Mouse (Mus musculus) v-Abl transformed pro-B cells (cell line): ENCODE measurements around the gene Rgcc.

ENCODE experiments used
- in situ Hi-C, 2 experiments: fragments of 400-800 bp; cut with MboI; formaldehyde crosslinking; loops; one replicate each; pipeline ENCODE4 v1.15.1; 2025; ENCODE audit not compliant: unreplicated experiment in 2 of 2

Rgcc gene

DNA sequence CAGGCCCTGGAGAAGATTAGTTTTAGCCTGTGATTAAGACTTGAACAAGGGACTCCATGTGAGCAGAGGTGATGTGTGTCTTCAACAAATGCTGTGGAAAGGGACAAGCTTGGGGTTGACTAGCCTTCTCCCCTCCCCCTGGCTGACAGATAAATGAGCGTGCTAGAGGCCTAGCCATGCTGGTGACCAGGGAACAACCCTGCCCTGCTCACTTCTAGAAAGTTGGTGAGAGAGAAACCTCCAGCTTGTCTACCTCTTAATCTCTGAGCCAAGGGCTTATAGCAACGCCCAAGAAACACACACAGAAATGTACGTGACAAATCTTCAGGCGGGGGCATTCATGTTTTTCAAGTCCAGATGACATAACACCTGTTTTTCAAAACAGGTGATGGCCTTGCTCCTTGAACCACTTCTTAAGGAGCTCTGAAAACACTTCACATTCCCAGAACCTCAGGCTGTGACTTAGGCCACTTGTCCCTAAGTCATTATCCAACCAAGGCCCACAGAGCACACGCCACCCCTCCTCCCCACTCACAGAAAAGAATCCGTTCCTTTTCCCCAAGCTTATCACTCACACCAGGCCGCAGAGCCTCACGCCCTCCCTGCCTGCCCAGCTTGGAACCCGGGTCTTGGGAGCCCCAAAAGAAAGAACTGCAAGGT, 19.4 kb downstream of the Rgcc start:
- in situ Hi-C loops, result no loop called here

DNA sequence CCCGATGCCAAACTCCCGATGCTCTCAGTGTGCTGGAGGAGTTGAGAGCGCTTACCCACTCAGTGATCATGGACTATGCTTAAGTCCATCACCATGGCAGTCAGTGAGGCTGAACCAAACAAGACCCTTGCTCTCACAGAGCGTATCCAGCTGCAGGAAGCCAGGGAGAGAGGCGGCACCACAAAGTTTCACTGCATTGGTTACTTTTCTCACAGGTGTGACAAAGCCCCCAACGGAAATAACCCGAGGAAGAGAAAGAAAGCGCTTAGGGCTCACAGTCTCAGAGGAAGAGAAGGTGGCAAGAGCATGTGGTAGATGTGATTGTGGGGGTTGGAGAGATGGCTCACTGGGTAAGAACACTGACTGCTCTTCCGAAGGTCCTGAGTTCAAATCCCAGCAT, 21.0 kb downstream of the Rgcc start:
- in situ Hi-C loops, result no loop called here

DNA sequence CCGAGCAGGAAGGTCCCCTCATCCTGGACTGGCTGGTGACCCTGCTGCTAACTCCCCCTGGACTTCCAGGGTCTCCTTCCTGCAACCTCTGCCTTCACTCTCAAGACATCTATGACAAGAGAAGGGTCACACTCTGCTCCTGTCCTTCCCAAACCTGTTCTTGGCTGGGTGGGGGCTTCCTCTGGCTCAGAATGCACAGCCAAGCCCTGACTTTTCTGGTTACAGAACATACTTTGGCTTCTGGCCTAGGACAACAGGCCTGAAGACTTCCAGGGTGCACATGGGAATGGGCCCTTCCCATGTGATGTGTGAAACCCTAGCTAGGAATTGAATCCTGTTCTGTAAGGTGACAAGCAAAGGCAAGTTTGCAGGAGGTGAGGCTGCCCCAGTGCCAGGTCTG, 22.0 kb downstream of the Rgcc start:
- in situ Hi-C loops, result no loop called here

DNA sequence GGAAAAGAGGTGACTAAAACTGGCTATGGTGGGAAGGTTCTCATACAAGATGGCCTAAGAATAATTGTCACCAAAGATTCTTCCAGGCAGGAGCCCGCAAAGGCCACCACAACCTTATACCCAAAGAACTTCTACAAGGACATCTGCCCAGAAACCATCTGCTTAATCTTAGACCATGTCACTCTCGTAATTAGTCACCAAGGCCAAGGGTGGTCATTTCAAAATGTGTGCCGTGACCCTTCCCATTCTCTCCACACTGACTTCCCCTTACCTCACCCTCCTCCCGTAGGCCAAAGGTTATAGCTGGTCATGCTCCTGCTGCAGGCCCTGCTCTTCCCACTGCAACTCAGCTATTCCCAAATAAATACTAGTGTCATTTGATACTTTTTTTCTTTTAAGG, 22.5 kb downstream of the Rgcc start:
- in situ Hi-C loops, result no loop called here

DNA sequence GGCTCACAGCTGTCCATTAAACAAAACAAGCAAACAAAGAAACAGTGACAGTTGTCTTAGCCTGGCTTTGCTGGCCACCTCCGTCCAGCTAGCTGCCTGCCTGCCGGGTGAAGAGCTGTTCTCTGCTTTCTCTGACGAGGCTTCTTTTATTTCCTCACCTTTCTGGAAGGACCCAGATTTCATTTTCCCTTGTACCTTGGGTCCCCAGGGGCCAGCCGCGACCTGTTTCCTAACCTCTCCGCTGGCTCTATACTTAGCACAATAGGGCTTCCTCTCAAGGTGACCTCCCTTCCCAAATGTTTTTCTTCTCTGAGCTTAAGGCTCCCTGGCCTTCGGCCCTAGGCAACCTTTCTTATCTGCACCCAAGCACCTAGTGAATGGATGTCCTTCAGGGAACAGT, 23.5 kb downstream of the Rgcc start:
- in situ Hi-C loops, result no loop called here

DNA sequence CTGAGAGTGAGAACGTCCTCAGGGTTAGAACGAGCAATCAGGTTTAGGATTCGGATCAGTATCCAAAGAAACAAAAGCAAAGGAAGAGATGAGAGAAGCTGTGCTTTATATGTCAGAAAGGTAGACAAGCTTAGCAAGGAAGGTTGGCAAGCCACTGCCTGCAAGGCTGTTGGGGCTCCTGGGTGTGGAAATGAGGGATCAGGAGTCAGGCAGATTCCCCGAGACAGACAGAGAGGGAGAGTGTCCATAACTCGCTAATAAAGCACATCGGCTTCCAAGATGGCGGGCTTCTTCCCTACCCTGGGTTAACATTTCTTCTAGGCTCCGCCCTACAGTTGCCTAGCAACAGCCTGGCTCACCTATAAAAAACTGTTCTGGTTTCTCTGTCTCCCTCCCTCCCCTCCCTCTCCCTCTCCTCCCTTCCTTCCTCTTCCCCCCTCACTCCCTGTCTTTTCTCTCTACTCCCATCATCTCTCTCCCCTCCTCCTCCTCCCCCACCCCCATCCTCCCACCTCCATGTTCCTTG, 25.5 kb downstream of the Rgcc start:
- in situ Hi-C loops, result no loop called here

DNA sequence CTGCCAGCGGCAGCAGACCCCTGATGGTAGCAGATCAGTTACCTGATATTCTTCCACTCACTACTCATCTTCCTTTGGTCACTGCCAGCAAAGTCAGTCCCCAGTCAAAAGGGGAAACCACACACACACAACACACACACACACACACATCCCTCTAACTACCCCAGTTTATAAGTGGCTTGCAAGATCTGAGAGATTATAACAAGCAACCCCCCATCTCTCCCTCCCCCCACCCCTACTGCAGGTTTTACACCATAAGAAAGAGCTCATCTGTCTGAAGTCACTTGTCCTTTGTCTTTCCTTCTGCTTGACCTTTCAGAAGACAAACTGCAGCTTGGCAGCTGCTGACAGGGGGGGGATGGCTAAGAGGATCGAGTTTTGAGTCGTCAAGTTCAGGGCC, 26.0 kb downstream of the Rgcc start:
- in situ Hi-C loops, result no loop called here

DNA sequence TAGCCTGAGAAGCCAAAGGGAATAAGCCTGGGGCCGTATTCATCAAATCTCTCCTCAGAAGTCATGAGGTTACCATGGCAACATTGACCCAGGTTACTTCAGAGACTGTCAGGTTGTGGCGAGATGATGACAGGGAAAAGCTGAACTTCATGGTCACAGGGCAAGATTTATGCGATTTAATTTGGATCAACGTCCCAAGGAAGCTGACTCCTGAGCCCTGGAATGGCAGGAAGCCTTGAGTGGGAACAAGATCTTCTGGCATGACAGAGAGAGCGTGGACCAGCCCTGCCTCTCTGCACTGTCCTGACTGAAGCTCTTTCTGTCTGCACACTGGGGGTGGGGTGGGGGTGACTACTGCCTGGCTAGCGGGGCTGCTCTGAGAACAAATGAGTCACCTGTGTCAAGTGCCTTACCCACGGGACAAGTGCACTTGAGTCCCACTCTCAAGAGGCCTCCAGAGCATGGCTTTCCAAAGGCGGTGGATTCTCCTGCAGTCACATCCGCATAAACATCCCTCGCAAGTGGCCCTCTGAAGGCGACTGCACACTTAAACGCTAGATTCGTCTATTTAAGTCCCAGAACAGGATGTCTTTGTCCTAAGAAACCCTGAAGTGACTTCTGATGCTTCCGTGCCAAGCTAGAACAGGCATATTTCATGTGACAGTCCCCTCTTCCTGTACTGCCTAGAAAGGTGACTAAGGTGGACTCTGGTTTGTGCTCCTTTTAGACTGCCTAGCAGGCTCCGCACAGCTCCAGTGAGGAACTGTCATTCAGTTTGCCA, 27.6 kb downstream of the Rgcc start:
- in situ Hi-C loops, result no loop called here

DNA sequence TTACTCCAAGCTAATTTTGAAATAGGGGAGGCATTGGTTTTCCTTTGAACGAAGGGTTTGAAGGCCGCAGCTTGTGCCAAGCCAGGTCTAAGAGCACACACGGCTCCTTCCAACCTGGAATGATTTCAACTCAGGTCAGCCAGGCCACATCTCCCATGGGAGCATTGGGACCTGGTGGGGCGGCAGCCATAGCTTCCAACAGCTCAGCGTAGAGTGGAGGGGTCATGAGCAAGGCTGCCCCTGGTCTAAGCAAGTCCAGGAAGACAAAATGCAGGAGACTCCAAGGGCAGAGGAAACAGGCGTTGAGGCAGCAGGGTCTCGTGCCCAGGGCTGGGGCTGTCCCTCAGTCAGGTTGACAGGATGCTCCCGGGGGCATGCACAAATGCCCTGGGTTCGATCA, 28.5 kb downstream of the Rgcc start:
- in situ Hi-C loops, result no loop called here

DNA sequence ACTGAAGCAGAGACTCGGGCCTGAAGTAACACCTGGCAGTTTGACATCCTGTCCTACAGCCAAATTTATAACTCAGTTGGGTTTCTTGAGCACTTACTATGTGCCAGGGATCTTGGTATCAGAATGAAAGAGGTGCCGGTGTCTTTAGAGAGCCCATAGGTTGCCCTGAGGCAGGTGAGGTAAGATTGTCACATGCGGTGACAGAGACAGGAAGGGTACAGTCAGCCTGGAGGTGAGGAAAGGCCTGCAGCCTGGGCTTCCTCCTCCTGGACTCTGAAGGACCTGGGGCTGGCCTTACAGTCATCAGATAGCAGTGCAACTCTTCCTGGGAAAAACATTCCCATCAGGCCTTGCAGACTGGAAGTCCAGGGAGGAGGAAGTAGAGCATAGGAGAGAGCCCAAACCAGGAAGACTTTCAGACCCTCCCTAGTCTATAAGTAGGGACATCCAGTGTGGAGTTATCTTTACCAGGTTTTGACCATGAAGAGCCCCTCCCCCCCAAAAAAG, 29.2 kb downstream of the Rgcc start:
- in situ Hi-C loops, result no loop called here

DNA sequence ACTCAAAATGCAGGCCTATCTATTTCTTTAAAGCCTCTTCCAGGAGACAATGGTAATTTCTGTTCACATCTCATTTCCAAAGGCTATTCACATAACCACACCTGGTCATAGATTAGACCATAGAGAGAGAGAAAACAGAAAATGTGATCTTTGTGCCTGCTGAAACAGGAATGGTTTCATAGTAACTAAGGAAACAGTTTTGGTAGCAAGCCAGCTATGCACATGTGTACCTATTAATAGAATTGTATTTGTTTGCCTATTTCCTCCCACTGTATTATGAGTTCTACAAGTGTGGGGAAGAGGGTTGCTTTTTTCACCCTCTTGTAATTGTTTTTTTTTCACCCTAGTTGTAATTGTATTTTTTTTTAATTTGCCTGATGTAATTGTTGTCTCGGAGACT, 31.9 kb downstream of the Rgcc start:
- in situ Hi-C loops, result no loop called here

DNA sequence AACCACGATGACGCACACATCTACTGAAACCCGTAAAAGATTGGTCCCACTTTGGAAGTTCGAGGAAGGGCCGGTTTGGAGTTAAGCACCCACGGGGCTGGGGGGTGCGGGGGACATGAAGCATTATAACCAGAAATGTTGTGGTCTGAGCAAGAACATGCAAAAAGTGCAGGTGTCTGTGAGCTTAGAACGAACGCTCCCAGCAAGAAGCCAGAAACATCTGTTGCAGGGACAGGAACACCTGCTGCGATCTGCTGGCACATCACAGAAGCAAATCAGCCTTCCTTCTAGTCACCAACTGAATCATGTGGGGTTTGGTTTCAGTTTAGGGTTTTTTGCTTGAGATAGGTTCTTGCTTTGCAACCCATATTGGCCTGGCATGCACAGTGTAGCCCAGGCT, 33.6 kb downstream of the Rgcc start:
- in situ Hi-C loops, result no loop called here

DNA sequence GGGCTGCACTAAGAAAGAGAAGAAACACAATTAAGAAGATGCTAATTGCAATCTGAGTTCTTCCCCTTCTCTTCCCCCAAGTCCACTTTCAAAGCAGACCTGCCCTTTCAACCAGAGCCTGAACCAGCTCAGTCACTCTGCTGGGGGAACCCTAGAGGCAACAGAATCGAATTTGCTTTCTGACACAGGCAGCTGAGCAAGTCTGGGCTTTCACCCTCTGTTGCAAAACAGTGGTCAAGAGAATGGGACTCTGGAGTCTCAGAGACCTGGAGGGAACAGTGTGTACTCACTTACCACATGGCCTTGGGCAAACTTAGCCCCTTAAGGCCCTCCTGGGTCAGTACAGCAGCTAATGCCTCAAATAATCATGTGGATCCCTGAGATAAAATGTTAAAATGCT, 34.1 kb downstream of the Rgcc start:
- in situ Hi-C loops, result no loop called here

DNA sequence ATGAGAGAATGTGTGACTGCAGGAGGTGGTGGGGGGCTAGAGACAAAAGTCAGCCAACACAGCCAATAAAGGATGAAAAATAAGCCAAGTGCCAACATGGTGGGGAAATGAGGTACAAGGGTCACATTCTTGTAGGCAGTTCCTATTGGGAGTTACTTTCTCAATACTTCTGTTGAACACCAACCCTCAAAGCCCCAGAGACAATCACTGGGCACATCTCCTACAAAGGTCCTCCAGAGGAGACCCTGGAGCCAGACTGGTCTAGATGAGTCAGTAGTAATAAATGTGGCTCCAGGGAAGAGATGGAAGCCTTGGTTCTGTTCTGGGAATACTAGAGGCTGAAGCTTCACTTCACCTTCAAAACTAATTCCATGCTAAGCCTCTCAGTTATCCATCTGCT, 35.0 kb downstream of the Rgcc start:
- in situ Hi-C loops, result no loop called here

DNA sequence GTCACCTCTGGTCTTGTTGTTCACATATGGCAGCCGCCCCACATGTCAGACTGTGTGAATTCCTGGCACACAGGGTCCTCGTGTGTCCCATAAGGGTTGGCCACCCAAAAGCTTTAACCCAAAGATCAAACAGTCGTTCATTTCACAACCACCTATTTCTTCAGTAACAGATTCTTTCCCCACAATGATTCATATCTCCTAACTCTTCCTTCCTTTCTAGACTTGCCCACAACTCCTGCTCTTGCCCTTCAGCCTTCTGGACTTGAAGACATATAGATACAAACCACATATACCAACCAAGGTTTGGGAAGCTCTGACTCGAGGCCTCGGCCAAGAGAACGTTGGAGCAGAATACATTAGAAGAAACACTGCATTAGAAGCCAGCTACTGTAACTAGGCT, 35.7 kb downstream of the Rgcc start:
- in situ Hi-C loops, result no loop called here

DNA sequence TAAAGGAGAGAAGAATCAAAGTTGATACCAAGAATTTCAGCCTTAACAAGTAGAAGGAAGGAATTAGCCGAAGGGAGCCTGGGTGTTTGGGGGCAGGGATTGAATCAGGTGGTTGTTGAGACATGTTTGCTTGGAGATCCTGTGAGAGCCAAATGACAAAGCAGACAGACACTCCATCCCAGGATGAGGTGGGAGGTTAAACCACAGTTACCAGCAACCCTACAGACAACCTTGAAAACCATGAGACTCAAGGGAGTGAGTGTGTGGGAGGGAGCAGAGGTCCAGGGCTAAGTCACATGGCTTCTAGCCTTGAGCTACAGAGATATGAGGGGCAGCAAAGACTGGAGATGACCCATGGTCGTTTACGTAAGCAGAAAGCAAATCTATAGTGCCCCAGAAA, 38.1 kb downstream of the Rgcc start:
- in situ Hi-C loops, result no loop called here

DNA sequence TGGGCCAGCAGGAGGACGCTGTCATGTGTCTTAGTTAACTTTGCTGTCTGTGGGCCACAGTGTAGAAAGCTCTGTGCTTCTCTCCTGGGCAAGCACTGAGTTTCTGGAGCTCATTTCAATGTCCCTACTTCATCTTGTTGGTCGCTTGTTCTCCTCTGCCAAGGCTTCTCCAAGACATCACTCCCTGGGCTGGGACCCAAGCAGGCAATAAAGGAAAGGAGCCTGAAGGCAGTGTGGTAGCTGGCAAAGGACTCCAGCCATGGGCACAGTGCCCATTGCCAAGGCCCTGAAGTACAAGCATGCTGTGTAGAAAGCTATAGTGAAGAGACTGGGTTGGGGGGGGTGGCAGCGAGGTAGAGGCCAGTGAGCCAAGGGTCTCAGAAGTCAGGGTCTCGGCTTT, 38.8 kb downstream of the Rgcc start:
- in situ Hi-C loops, result no loop called here

DNA sequence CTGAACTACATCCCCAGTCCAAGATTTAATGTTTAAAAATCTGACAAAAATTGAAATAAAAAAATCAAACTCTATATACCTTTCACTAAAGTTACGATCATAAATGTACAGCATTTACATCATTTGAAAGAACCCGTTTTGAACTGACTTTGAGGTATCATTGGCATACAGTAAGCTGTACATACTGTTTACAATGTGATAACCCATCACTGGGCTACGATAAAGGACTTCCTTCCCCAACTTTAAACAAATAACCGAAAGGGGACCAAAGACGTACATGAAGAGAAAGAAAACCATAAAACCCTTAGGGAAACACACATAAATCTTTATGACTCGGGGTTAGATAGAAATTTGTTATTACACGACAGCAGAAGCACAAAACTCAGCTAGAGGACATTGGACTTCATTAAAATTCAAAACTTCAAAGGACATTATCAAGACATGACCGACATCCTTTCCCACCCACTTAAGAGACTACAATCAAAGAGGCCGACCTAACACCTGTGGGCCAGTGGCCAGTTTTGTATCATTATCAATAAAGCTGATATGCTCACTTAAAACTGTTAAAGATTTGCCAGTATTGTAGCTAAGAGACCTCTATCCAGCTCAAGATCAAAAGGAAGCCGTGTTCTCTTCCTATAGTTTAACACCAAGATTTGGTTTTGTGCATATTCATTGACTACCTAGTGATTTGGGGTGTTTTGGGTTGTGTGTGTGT, 42.2 kb downstream of the Rgcc start:
- in situ Hi-C loops, result no loop called here

DNA sequence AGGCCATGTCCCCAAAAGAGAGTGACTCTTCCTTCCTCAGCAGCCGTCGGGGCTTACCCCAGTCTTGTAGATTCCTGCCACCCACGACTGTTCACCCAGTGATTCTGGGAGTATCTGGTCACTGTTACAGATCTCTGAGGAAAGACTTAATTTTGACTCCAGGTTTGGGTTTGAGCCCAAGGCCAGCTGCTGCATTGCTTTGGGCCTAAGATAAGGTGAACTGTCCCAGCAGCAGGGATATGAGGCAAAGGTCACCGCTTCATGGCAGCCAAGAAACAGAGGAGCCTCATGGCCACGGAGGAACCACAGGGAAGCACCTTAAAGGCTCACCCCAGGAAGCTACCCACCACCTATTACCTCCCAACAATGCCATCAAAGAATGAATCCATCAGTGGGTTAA, 44.8 kb downstream of the Rgcc start:
- in situ Hi-C loops, result no loop called here

DNA sequence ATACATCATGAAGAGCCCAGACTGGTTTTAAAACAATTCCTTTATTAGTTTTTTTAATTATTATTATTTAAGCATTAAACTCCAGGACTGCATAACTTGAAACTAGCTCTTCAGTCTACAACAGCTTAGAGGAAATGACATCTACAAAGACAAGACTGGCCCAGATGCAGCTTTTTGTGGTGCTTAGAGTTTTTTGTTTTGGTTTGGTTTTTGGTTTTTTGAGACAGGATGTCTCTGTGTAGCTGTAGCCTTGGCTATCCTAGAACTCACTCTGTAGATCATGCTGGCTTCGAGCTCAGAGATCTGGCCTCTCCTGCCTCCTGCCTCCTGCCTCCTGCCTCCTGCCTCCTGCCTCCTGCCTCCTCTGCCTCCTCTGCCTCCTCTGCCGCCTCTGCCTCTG, 45.7 kb downstream of the Rgcc start:
- in situ Hi-C loops, result no loop called here

DNA sequence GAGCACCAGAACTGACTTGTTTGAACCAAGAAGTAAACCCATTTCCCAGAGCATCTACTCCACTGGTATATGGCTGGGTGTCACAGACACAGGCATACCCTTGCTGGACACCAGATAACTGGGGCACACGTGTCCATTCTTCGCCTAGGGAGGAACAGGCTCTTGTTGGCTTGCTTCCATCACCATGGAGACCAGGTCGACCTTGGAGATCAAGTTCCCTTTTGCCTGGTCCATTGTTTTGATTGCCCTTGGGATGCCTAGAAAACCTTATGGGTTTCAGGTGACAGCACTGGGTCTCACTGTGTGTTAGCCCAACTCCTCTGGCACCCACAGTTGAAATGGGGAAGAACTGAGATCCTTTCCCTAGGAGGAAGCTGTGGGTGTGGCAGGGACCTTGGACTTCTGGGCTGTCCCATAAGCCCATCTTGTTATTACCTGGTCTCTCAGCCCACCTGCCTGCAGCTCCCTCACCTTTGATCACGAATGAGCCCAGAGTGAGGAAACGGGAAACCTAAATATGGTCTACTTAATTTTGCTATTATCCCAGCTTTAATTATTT, 49.6 kb downstream of the Rgcc start:
- in situ Hi-C loops, result no loop called here
